11 mouse cellular contexts compared by ENCODE assay signal in genomic region chr6:118739344-118739743, GRCm38 (mm10).
"Had no signal": no experiment of that assay in that cellular context is flagged by ENCODE, and none has a peak within 500 bp of the region (broad histone marks: within the 10 kb centered on the region; RNA-seq: fewer than 3 reads in every experiment).

No protein-coding gene starts in this region.

- H3K9me3 ChIP-seq: kidney, embryonic 15.5 days; liver, embryonic 13.5 days; megakaryocyte, embryonic 14.5 days; midbrain, embryonic 10.5 days; midbrain, embryonic 13.5 days; neural tube, embryonic 13.5 days had no signal

- H3K4me1 ChIP-seq: kidney, embryonic 15.5 days; midbrain, embryonic 10.5 days; midbrain, embryonic 13.5 days; neural tube, embryonic 13.5 days had no signal

- H3K9ac ChIP-seq: kidney, embryonic 15.5 days; liver, embryonic 13.5 days; midbrain, embryonic 13.5 days; neural tube, embryonic 13.5 days had no signal

- H3K4me2 ChIP-seq: kidney, embryonic 15.5 days; liver, embryonic 13.5 days; midbrain, embryonic 13.5 days; neural tube, embryonic 13.5 days had no signal

- DNase-seq: liver, embryonic 13.5 days; lung, adult 2 months; thymus, adult 18-20 months; thymus, postnatal 36 days had no signal

- H3K27me3 ChIP-seq: kidney, embryonic 15.5 days; liver, embryonic 13.5 days; midbrain, embryonic 13.5 days; neural tube, embryonic 13.5 days had no signal

- H3K4me3 ChIP-seq: kidney, embryonic 15.5 days; liver, embryonic 13.5 days; megakaryocyte, embryonic 14.5 days; midbrain, embryonic 10.5 days; midbrain, embryonic 13.5 days; myocyte; neural tube, embryonic 13.5 days had no signal

- ATAC-seq: midbrain, embryonic 13.5 days; midbrain, embryonic 16.5 days had no signal

- H3K36me3 ChIP-seq: kidney, embryonic 15.5 days; liver, embryonic 13.5 days; midbrain, embryonic 10.5 days had no signal

- H3K27ac ChIP-seq: kidney, embryonic 15.5 days; liver, embryonic 13.5 days; midbrain, embryonic 10.5 days; midbrain, embryonic 13.5 days; neural tube, embryonic 13.5 days had no signal
